Mouse (Mus musculus) small intestine, adult 2 months (tissue): ENCODE measurements around the gene Faf1.

Experiments
- CTCF ChIP-seq: fragments of 200-500 bp; IDR thresholded peaks from 2 replicates; pipeline ENCODE4 v1.5.1; 2012; ENCODE audit warnings: low read depth, mild to moderate bottlenecking, control low read depth, inconsistent platforms, low read length, moderate library complexity, mixed read lengths; ENCODE audit not compliant: insufficient replicate concordance, insufficient read length; ENCODE audit errors: extremely low read depth
- POLR2A ChIP-seq: fragments of 200-500 bp; IDR thresholded peaks from 2 replicates; pipeline ENCODE4 v1.6.1; 2012; ENCODE audit warnings: low read depth, mild to moderate bottlenecking, control low read depth, inconsistent platforms, low read length, moderate library complexity

GRCm38 (mm10) chr4:109677221-109677620 lies 833 bp downstream of the Faf1 start:
- no peak for TF ChIP-seq CTCF
- TF ChIP-seq POLR2A, result no peak
